ENCODE assay signal across 10 mouse cellular contexts in genomic region chr8:124398843-124399402, GRCm38 (mm10). TPM values are rescaled to one million over a fixed set of nuclear protein-coding genes. Genes with fewer than 3 reads are reported as not detected.
DNase-seq lines count a peak whose midpoint lies in the region; ATAC-seq and TF ChIP-seq lines count a peak whose summit lies in the region.
"Had no signal": no experiment of that assay in that cellular context is flagged by ENCODE, and none has a peak within 500 bp of the region (broad histone marks: within the 10 kb centered on the region; RNA-seq: fewer than 3 reads in every experiment).

No protein-coding gene starts in this region.

- H3K9me3 ChIP-seq in liver, embryonic 14.5 days (ENCODE audit: control insufficient read depth, low read length) = no peaks in the 10 kb centered on the region
- H3K9me3 ChIP-seq: embryonic facial prominence, embryonic 12.5 days; liver, embryonic 13.5 days had no signal

- H3K4me1 ChIP-seq in cortical plate, adult 2 months (ENCODE audit: control insufficient read depth, insufficient read depth, low read length) = peaks cover 11% of the 10 kb centered on the region
- H3K4me1 ChIP-seq in liver, embryonic 14.5 days (replicated peaks; ENCODE audit: control insufficient read depth in 2 of 2, insufficient read depth in 2 of 2, low read length in 1 of 2) = no peaks in the 10 kb centered on the region
- H3K4me1 ChIP-seq: liver, embryonic 13.5 days had no signal

- no peak overlapping the region for H3K4me3 ChIP-seq in cortical plate, adult 2 months (ENCODE audit: insufficient read depth, low read length)
- no peak overlapping the region for H3K4me3 ChIP-seq in liver, embryonic 14.5 days (ENCODE audit: insufficient read depth in 1 of 2, low read depth in 2 of 2, low read length in 2 of 2)
- H3K4me3 ChIP-seq: embryonic facial prominence, embryonic 12.5 days; liver, embryonic 13.5 days had no signal

- WGBS in liver, embryonic 14.5 days (ENCODE audit: insufficient replicate concordance) = 27% methylated on average over 12 of the region's 12 CpGs

- intact Hi-C loops in heart, postnatal 14 days (cut with DNase I) = loop anchor here (5.0 kb wide), 1 partner anchor 123 kb away; the partner anchor contains the start of gene Cog2

- peak; percentile 43 for TF ChIP-seq CTCF in cortical plate, adult 2 months (IDR thresholded peaks at IDR 0.05; ENCODE audit: extremely low read depth, insufficient read depth, low read length)
- TF ChIP-seq CTCF in liver, embryonic 14.5 days (IDR thresholded peaks at IDR 0.05; ENCODE audit: low read depth) = peak; percentile 71

- no peak for ATAC-seq in liver, embryonic 14.5 days (ENCODE audit: insufficient read depth)

- no peak for TF ChIP-seq EP300 in liver, embryonic 14.5 days (IDR thresholded peaks at IDR 0.05; ENCODE audit: low read depth)

- no peak overlapping the region for H3K4me2 ChIP-seq in liver, embryonic 14.5 days (ENCODE audit: low read depth)
- H3K4me2 ChIP-seq: embryonic facial prominence, embryonic 12.5 days; liver, embryonic 13.5 days had no signal

- no peak overlapping the region for H3K9ac ChIP-seq in liver, embryonic 14.5 days (replicated peaks)
- H3K9ac ChIP-seq: embryonic facial prominence, embryonic 12.5 days; liver, embryonic 13.5 days had no signal

- no peaks in the 10 kb centered on the region for H3K36me3 ChIP-seq in liver, embryonic 14.5 days (replicated peaks; ENCODE audit: control insufficient read depth, insufficient read depth, low read depth)
- H3K36me3 ChIP-seq: embryonic facial prominence, embryonic 12.5 days; liver, embryonic 13.5 days had no signal

- no peak for TF ChIP-seq POLR2A in cortical plate, adult 2 months (IDR thresholded peaks at IDR 0.05; ENCODE audit: extremely low read depth, insufficient read depth, low read length)

- peak overlapping the region; percentile 72 for H3K27ac ChIP-seq in cortical plate, adult 2 months (ENCODE audit: insufficient read depth, low read length)
- H3K27ac ChIP-seq in liver, embryonic 14.5 days = no peak overlapping the region
- H3K27ac ChIP-seq: embryonic facial prominence, embryonic 12.5 days; liver, embryonic 13.5 days had no signal

- peak; percentile 38 to 50 for DNase-seq in heart, postnatal 14 days
- no peak for DNase-seq in heart, adult 9 months (ENCODE audit: low spot score in 2 of 2)
- DNase-seq in 3134 (ENCODE audit: extremely low read depth, insufficient read length, low spot score) (peak; percentile 43), NIH3T3 (ENCODE audit: low read depth) (peak; percentile 69)
- DNase-seq in liver, embryonic 14.5 days (ENCODE audit: low read depth in 3 of 3, low spot score in 3 of 3) = no peak
- peak; percentile 50 for DNase-seq in thymus, postnatal 0 days (ENCODE audit: low spot score)
- DNase-seq in right cerebral cortex, postnatal 10 days (ENCODE audit: low spot score in 2 of 2) = no peak
- DNase-seq: liver, embryonic 13.5 days had no signal

- H3K27me3 ChIP-seq in liver, embryonic 14.5 days (ENCODE audit: control insufficient read depth, insufficient read depth, low read length) = no peaks in the 10 kb centered on the region
- H3K27me3 ChIP-seq: embryonic facial prominence, embryonic 12.5 days; liver, embryonic 13.5 days had no signal

RNA-seq across cellular contexts. Expression of gene Pgbd5, which starts 40.5 kb away (rescaled TPM):
- total RNA-seq in heart, postnatal 14 days (2021) = 1 to 10 TPM; 2.0 to 2.2 TPM
- polyA plus RNA-seq in cortical plate, adult 2 months (2012; rRNA removed) = 184 and 196 TPM in 2 replicates
- 0.14 and 0.18 TPM in 2 replicates for polyA plus RNA-seq in liver, embryonic 14.5 days (2012; rRNA removed)
- 0.08 and 0.15 TPM in 2 replicates for polyA plus RNA-seq in liver, embryonic 14.5 days (2014; fragmentation: Nextera tagmentation; extraction: Ambion mirVana)
- polyA plus RNA-seq in thymus, postnatal 0 days (2015; fragmentation: Nextera tagmentation; extraction: Ambion mirVana) = 0.25 and 0.32 TPM in 2 replicates

Comparison
In these comparisons a context has a peak if more than half of its experiments do, and no peak if none do; other contexts are left out.
1. DNase-seq: peak in heart, postnatal 14 days (2 of 2), 3134 (single experiment), NIH3T3 (single experiment) and thymus, postnatal 0 days (single experiment); none in heart, adult 9 months (0 of 2), liver, embryonic 14.5 days (0 of 3) and right cerebral cortex, postnatal 10 days (0 of 2).
2. RNA of gene Pgbd5, which starts 40.5 kb away (polyA plus RNA-seq): 184 to 196 TPM in cortical plate, adult 2 months; 0.25 to 0.32 TPM in thymus, postnatal 0 days and 0.08 to 0.18 TPM in liver, embryonic 14.5 days; every median in the first group is over 100 times any median in the second.